Mouse (Mus musculus): ENCODE results near the gene Cbx8. TPM values are rescaled to one million over a fixed set of nuclear protein-coding genes. Genes with fewer than 3 reads are reported as not detected.

The Cbx8 gene
- total RNA-seq, 4 experiments from 2014 or later = 15.3 to 24.0 (median 16.5) TPM

- peak; percentile 66 for DNase-seq
These were observed 6.8 kb downstream of the Cbx8 start for GRCm38 (mm10) chr11:119033874-119034558.

- no peak for DNase-seq
These were observed 14.6 kb downstream of the Cbx8 start for GRCm38 (mm10) chr11:119026203-119026602.

- DNase-seq = no peak
These were observed 16.5 kb downstream of the Cbx8 start for GRCm38 (mm10) chr11:119024260-119024659.

GRCm38 (mm10) chr11:119023616-119023980 is 17.2 kb downstream of the Cbx8 start:
- DNase-seq = no peak

- peak; percentile 68 for DNase-seq
These were observed 17.7 kb downstream of the Cbx8 start, which contains the start of gene Cbx2 for GRCm38 (mm10) chr11:119022895-119023615. Cbx2 (plus strand) TSS chr11:119022962.

- DNase-seq = no peak
These were observed 18.5 kb downstream of the Cbx8 start for GRCm38 (mm10) chr11:119022068-119022894.

- no peak for DNase-seq
These were observed 19.6 kb downstream of the Cbx8 start for GRCm38 (mm10) chr11:119021180-119021579.

GRCm38 (mm10) chr11:119017506-119017905 is 23.3 kb downstream of the Cbx8 start:
- DNase-seq = no peak

GRCm38 (mm10) chr11:119014455-119014854 is 26.3 kb downstream of the Cbx8 start:
- DNase-seq = no peak

- no peak for DNase-seq
These were observed 33.0 kb downstream of the Cbx8 start for GRCm38 (mm10) chr11:119007461-119008456.

GRCm38 (mm10) chr11:119006462-119006861 is 34.3 kb downstream of the Cbx8 start:
- DNase-seq = no peak

- DNase-seq = no peak
These were observed 35.1 kb downstream of the Cbx8 start for GRCm38 (mm10) chr11:119005547-119006275.

- DNase-seq = no peak
These were observed 39.2 kb downstream of the Cbx8 start for GRCm38 (mm10) chr11:119001493-119002128.

- no peak for DNase-seq
These were observed 39.9 kb downstream of the Cbx8 start for GRCm38 (mm10) chr11:119000877-119001276.

GRCm38 (mm10) chr11:118999361-118999804 is 41.4 kb downstream of the Cbx8 start:
- DNase-seq = no peak

GRCm38 (mm10) chr11:118998540-118999265 is 42.1 kb downstream of the Cbx8 start:
- DNase-seq = peak; percentile 40

GRCm38 (mm10) chr11:118997182-118997581 is 43.6 kb downstream of the Cbx8 start:
- DNase-seq = no peak

GRCm38 (mm10) chr11:118995448-118995847 is 45.3 kb downstream of the Cbx8 start:
- DNase-seq = no peak

GRCm38 (mm10) chr11:118992781-118993180 is 48.0 kb downstream of the Cbx8 start:
- DNase-seq = no peak

- no peak for DNase-seq
These were observed 52.8 kb downstream of the Cbx8 start, which contains the start of gene Enpp7 for GRCm38 (mm10) chr11:118987999-118988398. Enpp7 (plus strand) TSS chr11:118988188.

Measured in adrenal gland, adult 8-10 months (tissue).